Mouse (Mus musculus) small intestine, adult 2 months (tissue): ENCODE data around the gene Olfr522. TPM values are rescaled to one million over a fixed set of nuclear protein-coding genes. Genes with fewer than 3 reads are reported as not detected.
A peak's percentile ranks its signal among the peaks of the same experiment; 100 is the strongest.

ENCODE experiments used
- H3K27ac ChIP-seq: fragments of 200-500 bp; 2 replicates; pipeline ENCODE4 v1.5.1; 2012; ENCODE audit warnings: low read depth, low read length, control low read depth, inconsistent platforms; ENCODE audit not compliant: insufficient read depth
- H3K27me3 ChIP-seq: fragments of 200-500 bp; 2 replicates; pipeline ENCODE4 v1.6.1; 2012; ENCODE audit warnings: mild to moderate bottlenecking, moderate library complexity, low read length, inconsistent platforms; ENCODE audit not compliant: control insufficient read depth, insufficient read depth
- H3K36me3 ChIP-seq: fragments of 200-500 bp; 2 replicates; pipeline ENCODE4 v1.6.1; 2012; ENCODE audit warnings: mild to moderate bottlenecking, low read length, control low read depth, inconsistent platforms; ENCODE audit not compliant: control insufficient read depth, insufficient read depth
- H3K4me1 ChIP-seq: fragments of 200-500 bp; 2 replicates; pipeline ENCODE4 v1.6.1; 2012; ENCODE audit warnings: low read length, inconsistent platforms, mixed read lengths; ENCODE audit not compliant: control insufficient read depth, insufficient read depth, insufficient read length
- H3K4me3 ChIP-seq: fragments of 200-500 bp; 2 replicates; pipeline ENCODE4 v1.5.1; 2012; ENCODE audit warnings: low read depth, mild to moderate bottlenecking, control low read depth, inconsistent platforms, low read length, moderate library complexity
- CTCF ChIP-seq: fragments of 200-500 bp; IDR thresholded peaks from 2 replicates; pipeline ENCODE4 v1.5.1; 2012; ENCODE audit warnings: low read depth, mild to moderate bottlenecking, control low read depth, inconsistent platforms, low read length, moderate library complexity, mixed read lengths; ENCODE audit not compliant: insufficient replicate concordance, insufficient read length; ENCODE audit errors: extremely low read depth
- POLR2A ChIP-seq: fragments of 200-500 bp; IDR thresholded peaks from 2 replicates; pipeline ENCODE4 v1.6.1; 2012; ENCODE audit warnings: low read depth, mild to moderate bottlenecking, control low read depth, inconsistent platforms, low read length, moderate library complexity
- WGBS: fragments of 180-500 bp; shearing (Covaris S2); methylation state at CpG from one replicate; pipeline ENCODE4 v1.1.7; 2018; 5-methylcytosine and 5-hydroxymethylcytosine counted together
- polyA plus RNA-seq: library from polyadenylated mRNA; depleted of rRNA; stranded (reverse); fragments of >200 nt; gene quantifications from 2 replicates; pipeline ENCODE4 v1.2.3, GENCODE M21; 2012

Gene Olfr522
- polyA plus RNA-seq, 1 experiment, result not detected

GRCm38 (mm10) chr7:140186646-140187620 is 22.4 kb upstream of the Olfr522 start:
- TF ChIP-seq POLR2A (no peak), CTCF (peak; percentile 35; the same call in 1 of the 2 replicates)
- no peak overlapping the region for H3K27ac ChIP-seq
- WGBS, result 63% methylated on average over 18 of the region's 18 CpGs
- no peaks in the 10 kb centered on the region for H3K4me1 ChIP-seq
- no peak overlapping the region for H3K4me3 ChIP-seq
- no peaks in the 10 kb centered on the region for H3K27me3 ChIP-seq
- no peaks in the 10 kb centered on the region for H3K36me3 ChIP-seq

DNA sequence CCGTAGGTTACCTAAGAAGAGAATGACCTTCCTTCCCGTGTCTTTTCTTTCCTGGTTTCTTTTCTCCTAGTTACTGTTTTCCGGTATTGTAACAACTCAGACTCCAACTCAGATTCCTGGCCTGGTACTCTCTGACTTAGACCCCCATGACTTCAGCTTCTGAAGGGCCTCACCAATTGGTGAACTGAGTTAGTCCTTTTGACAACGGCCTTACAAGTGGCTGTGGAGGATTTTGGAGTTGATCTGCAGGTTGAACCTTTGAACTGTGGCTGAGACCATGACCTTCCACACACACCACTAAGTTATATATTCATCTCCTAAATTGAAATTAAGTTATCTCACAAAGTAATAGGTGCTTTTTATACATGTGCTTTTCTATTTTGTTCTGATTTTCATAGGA is 19.6 kb upstream of the Olfr522 start:
- H3K4me1 ChIP-seq, result no peaks in the 10 kb centered on the region
- whole genome bisulfite sequencing, result 77% methylated on average over 4 of the region's 4 CpGs
- no peaks in the 10 kb centered on the region for H3K36me3 ChIP-seq
- H3K27ac ChIP-seq, result no peak overlapping the region
- H3K4me3 ChIP-seq, result no peak overlapping the region
- no peaks in the 10 kb centered on the region for H3K27me3 ChIP-seq
- TF ChIP-seq CTCF (no peak), POLR2A (no peak)

- no peaks in the 10 kb centered on the region for H3K27me3 ChIP-seq
- no peak overlapping the region for H3K27ac ChIP-seq
- H3K4me1 ChIP-seq, result no peaks in the 10 kb centered on the region
- 61% methylated on average over 2 of the region's 2 CpGs for whole genome bisulfite sequencing
- no peaks in the 10 kb centered on the region for H3K36me3 ChIP-seq
- no peak overlapping the region for H3K4me3 ChIP-seq
- TF ChIP-seq POLR2A (no peak), CTCF (no peak)
Observed at GRCm38 (mm10) chr7:140180692-140181091, 16.1 kb upstream of the Olfr522 start.

DNA sequence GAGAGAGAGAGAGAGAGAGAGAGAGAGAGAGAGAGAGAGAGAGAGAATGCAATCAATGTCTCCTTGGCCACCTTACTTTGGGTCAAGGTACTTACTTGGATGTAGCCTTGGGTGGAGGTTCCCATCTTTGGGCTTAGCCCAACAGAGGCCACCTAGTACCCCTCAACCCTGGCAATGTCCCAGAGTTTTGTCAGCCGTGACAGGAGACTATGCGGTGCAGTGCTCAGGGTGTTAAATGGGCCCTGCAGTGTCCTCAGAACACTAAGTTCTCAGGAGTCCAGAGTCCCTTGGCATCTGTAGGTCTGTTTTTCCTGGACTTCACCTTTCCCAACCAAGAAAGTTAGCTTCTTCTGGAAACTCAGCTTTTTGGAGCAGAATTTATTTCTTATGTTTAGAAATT is 14.6 kb upstream of the Olfr522 start:
- 86% methylated on average over 2 of the region's 2 CpGs for WGBS
- Histone ChIP-seq H3K36me3 (no peaks in the 10 kb centered on the region), H3K27me3 (no peaks in the 10 kb centered on the region), H3K27ac (no peak overlapping the region), H3K4me3 (no peak overlapping the region), H3K4me1 (no peaks in the 10 kb centered on the region)
- TF ChIP-seq CTCF (no peak), POLR2A (no peak)

GRCm38 (mm10) chr7:140172936-140173335 is 8.4 kb upstream of the Olfr522 start, which contains the start of gene Olfr523:
TSS of gene Olfr523 (plus strand) at chr7:140173217.
- TF ChIP-seq CTCF, result no peak
- TF ChIP-seq POLR2A, result no peak
- Histone ChIP-seq H3K27me3 (no peaks in the 10 kb centered on the region), H3K4me1 (no peaks in the 10 kb centered on the region), H3K27ac (no peak within 1 kb of the TSS), H3K4me3 (no peak within 1 kb of the TSS), H3K36me3 (no peaks in the 10 kb centered on the region)
- 29% methylated on average over 1 of the region's 1 CpGs for WGBS

GRCm38 (mm10) chr7:140170863-140171262 is 6.3 kb upstream of the Olfr522 start:
- H3K36me3 ChIP-seq, result no peaks in the 10 kb centered on the region
- no peaks in the 10 kb centered on the region for H3K27me3 ChIP-seq
- TF ChIP-seq CTCF, result no peak
- no peak for TF ChIP-seq POLR2A
- WGBS, result 83% methylated on average over 3 of the region's 3 CpGs
- H3K4me3 ChIP-seq, result no peak overlapping the region
- H3K27ac ChIP-seq, result no peak overlapping the region
- no peaks in the 10 kb centered on the region for H3K4me1 ChIP-seq

- no peaks in the 10 kb centered on the region for H3K36me3 ChIP-seq
- H3K4me3 ChIP-seq, result no peak overlapping the region
- no peaks in the 10 kb centered on the region for H3K4me1 ChIP-seq
- no peak overlapping the region for H3K27ac ChIP-seq
- H3K27me3 ChIP-seq, result no peaks in the 10 kb centered on the region
- no peak for TF ChIP-seq POLR2A
- no peak for TF ChIP-seq CTCF
- 74% methylated on average over 4 of the region's 4 CpGs for WGBS
Observed at GRCm38 (mm10) chr7:140169386-140169785, 4.8 kb upstream of the Olfr522 start.
